Mouse (Mus musculus): Measurements from ENCODE around the gene Hhip.

DNA sequence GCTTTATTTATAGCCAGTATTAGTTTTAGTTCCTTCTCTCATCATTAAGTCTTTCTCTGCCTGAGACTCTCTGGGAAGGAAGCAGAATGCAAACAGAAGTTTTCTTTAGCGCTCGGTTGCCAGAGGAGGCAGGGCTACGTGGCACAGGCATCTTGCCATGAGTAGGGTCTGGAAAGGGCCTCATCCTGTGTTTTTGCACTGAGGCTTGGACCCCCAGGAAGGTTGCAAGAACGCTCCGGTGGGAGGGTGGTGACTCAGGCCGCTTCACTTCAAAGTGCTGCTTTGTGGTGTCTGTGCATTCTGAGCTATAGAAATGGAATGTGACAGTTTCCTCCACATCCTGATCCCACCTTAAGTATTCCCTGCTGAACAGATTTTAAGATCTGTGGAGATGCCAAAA is 62.7 kb downstream of the Hhip start:
- TF ChIP-seq RAD21 (IDR thresholded peaks at IDR 0.05; ENCODE audit: low read depth, low read length): no peak
- no peak for TF ChIP-seq POLR2A (IDR thresholded peaks at IDR 0.05; ENCODE audit: control insufficient read depth in 1 of 2, insufficient read depth in 1 of 2, low read depth in 1 of 2, low read length in 2 of 2, poor library complexity in 1 of 2)
- TF ChIP-seq MEF2A (IDR thresholded peaks at IDR 0.05; ENCODE audit: extremely low read depth, insufficient replicate concordance, low read depth, low read length, poor library complexity, severe bottlenecking): no peak
- TF ChIP-seq CTCF (IDR thresholded peaks at IDR 0.05 in 2 of 3, conservative IDR thresholded peaks at IDR 0.05 in 1 of 3; ENCODE audit: control insufficient read depth in 1 of 3, insufficient read depth in 1 of 3, low read depth in 2 of 3, low read length in 3 of 3, poor library complexity in 1 of 3, severe bottlenecking in 1 of 3): no peak

Data from MEL (cell line).